Mouse (Mus musculus) midbrain, embryonic 12.5 days (tissue): ENCODE results near the gene Zfp217. TPM values are rescaled to one million over a fixed set of nuclear protein-coding genes. Genes with fewer than 3 reads are reported as not detected.

Experiments used
- ATAC-seq: fragments of 200-750 bp; cut with Nextera tagmentation; 2 replicates; pipeline ENCODE4 v1.8.0; 2017; ENCODE audit warnings: low read depth, moderate TSS enrichment, moderate library complexity; ENCODE audit not compliant: low FRiP score
- H3K27ac ChIP-seq: fragments of 300-500 bp; sonication (generic); replicated peaks from 2 replicates; pipeline ENCODE4 v1.5.1; 2016; ENCODE audit warnings: mild to moderate bottlenecking
- H3K27me3 ChIP-seq: fragments of 300-500 bp; sonication (generic); 2 replicates; pipeline ENCODE4 v1.6.1; 2016; ENCODE audit warnings: mild to moderate bottlenecking
- H3K36me3 ChIP-seq: fragments of 300-500 bp; sonication (generic); 2 replicates; pipeline ENCODE4 v1.6.1; 2016
- H3K4me1 ChIP-seq: fragments of 300-500 bp; sonication (generic); 2 replicates; pipeline ENCODE4 v1.6.1; 2016
- H3K4me2 ChIP-seq: fragments of 300-500 bp; sonication (generic); replicated peaks from 2 replicates; pipeline ENCODE4 v1.6.1; 2016; ENCODE audit warnings: mild to moderate bottlenecking, moderate library complexity
- H3K4me3 ChIP-seq: fragments of 300-500 bp; sonication (generic); 2 replicates; pipeline ENCODE4 v1.5.1; 2016; ENCODE audit warnings: mild to moderate bottlenecking
- H3K9ac ChIP-seq: fragments of 300-500 bp; sonication (generic); replicated peaks from 2 replicates; pipeline ENCODE4 v1.6.1; 2016; ENCODE audit warnings: mild to moderate bottlenecking, moderate library complexity
- H3K9me3 ChIP-seq: fragments of 300-500 bp; sonication (generic); 2 replicates; pipeline ENCODE4 v1.6.1; 2016; ENCODE audit warnings: mild to moderate bottlenecking
- WGBS: fragments of 180-500 bp; shearing (Covaris S2); methylation state at CpG from one replicate; pipeline ENCODE4 v1.1.7; 2016; 5-methylcytosine and 5-hydroxymethylcytosine counted together
- polyA plus RNA-seq: library from polyadenylated mRNA; unstranded; fragments of >200 nt; fragmentation: Nextera tagmentation; extraction: Ambion mirVana; gene quantifications from 2 replicates; pipeline ENCODE4 v1.2.1, GENCODE M21; 2016

Gene Zfp217
- polyA plus RNA-seq, 1 experiment from 2014 or later: 3.0 TPM

GRCm38 (mm10) chr2:170157280-170158200 is 9.6 kb upstream of the Zfp217 start:
- no peak overlapping the region for H3K4me3 ChIP-seq
- WGBS: 50% methylated on average over 11 of the region's 11 CpGs

GRCm38 (mm10) chr2:170155089-170155740 is 7.3 kb upstream of the Zfp217 start:
- 0 out of 2 replicates have a peak, but pooled peaks have one; percentile 34 for ATAC-seq
- Histone ChIP-seq H3K27me3 (peaks cover 7% of the 10 kb centered on the region; the same call in 1 of the 2 replicates), H3K9ac (no peak overlapping the region), H3K27ac (no peak overlapping the region), H3K4me3 (peak overlapping the region; percentile 28), H3K4me1 (peaks cover 27% of the 10 kb centered on the region), H3K4me2 (peak overlapping the region; percentile 53), H3K9me3 (no peaks in the 10 kb centered on the region), H3K36me3 (no peaks in the 10 kb centered on the region)
- WGBS: 12% methylated on average over 18 of the region's 18 CpGs

More at GRCm38 (mm10) chr2:170157280-170158200, 9.6 kb upstream of the Zfp217 start:
- Histone ChIP-seq H3K36me3 (no peaks in the 10 kb centered on the region), H3K4me2 (no peak overlapping the region), H3K9me3 (no peaks in the 10 kb centered on the region), H3K4me1 (peaks cover 32% of the 10 kb centered on the region), H3K9ac (no peak overlapping the region), H3K27me3 (peaks cover 7% of the 10 kb centered on the region; the same call in 1 of the 2 replicates), H3K27ac (no peak overlapping the region)
- no peak for ATAC-seq

DNA sequence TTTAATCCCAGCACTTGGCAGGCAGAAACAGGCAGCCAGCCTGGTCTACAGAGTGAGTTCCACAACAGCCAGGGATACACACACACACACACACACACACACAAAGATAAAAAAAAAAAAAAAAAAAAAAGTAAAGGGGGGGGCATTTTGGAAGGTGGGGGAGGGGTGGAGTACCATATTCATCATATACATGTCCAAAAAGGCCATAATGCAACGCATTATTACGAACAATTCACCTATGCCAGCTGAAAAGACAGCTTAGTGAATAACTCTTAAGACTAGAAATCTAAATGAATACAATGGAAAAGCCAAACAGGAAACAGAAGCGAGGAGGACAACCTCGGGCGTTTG is 6.8 kb upstream of the Zfp217 start:
- Histone ChIP-seq H3K4me1 (peaks cover 22% of the 10 kb centered on the region), H3K4me2 (peak overlapping the region; percentile 53), H3K9me3 (no peaks in the 10 kb centered on the region), H3K36me3 (no peaks in the 10 kb centered on the region), H3K4me3 (peak overlapping the region; percentile 28), H3K27ac (no peak overlapping the region), H3K9ac (no peak overlapping the region), H3K27me3 (peaks cover 7% of the 10 kb centered on the region; the same call in 1 of the 2 replicates)
- 15% methylated on average over 5 of the region's 5 CpGs for WGBS
- ATAC-seq: no peak

DNA sequence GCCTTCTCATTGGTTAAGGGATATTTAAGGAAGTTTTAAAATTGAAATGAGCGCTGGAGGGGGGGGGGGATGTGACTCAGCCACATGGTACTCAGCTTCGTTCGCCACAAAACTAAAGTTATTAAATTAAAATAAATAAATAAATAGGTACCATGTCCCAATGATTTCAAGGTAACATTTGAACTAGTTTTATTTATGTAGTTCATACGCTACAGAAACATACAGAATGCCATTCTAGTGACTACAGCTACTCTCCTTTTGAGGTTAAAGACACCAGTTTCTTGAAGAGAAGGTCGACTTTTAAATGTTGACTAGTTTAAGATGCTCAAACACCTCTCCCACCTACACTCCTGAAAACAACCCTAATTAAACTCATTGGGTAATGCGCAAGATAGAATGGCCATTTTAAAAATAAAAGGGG is 6.4 kb upstream of the Zfp217 start:
- peaks cover 21% of the 10 kb centered on the region for H3K4me1 ChIP-seq
- H3K27me3 ChIP-seq: peaks cover 7% of the 10 kb centered on the region; the same call in 1 of the 2 replicates
- peak overlapping the region; percentile 53 for H3K4me2 ChIP-seq
- no peak overlapping the region for H3K9ac ChIP-seq
- H3K27ac ChIP-seq: no peak overlapping the region
- no peaks in the 10 kb centered on the region for H3K9me3 ChIP-seq
- 18% methylated on average over 6 of the region's 6 CpGs for WGBS
- no peaks in the 10 kb centered on the region for H3K36me3 ChIP-seq
- H3K4me3 ChIP-seq: 0 out of 2 replicates have a peak overlapping the region, but pooled peaks have one; percentile 28
- no peak for ATAC-seq

DNA sequence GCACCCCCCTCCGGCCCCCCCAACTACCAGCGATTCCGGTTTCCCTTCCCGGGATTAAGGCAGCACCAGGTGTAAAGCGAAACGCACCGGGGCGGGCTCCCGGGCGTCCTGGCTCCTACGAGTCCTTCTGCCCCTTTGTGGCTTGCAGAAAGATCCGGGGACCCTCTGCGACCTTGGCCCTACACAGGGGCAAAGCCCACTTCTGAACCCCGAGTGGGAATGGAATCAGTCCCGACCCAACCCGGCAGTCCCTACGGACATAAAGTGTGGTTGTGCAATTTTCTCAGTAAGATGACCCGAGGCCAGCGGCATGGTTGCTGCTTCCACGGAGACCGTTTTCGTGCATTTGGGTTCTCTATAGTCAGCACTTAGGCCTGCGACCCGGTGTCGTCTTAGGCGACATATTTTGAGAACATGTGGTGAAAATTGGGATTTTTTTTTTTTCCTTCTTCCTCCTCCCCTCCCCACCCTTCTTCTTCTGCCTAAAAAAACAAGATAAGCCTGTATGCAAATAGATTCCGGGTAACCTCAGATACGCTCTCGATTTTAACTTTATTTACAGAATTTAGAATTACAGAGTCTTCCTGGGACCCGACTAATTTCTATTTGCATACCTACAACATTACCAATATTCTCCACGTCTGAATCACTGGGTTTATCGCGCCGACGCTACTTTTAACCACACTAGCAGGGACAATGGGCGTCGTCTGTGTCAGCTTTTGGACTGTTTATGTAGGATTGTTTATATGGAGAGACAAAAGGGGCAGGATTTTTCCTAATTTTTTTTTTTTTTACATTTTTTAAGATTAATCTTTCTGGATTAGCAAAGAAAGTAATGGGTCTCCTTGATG is 5.7 kb upstream of the Zfp217 start:
- peak; percentile 49; the same call in 1 of the 2 replicates for ATAC-seq
- Histone ChIP-seq H3K27ac (no peak overlapping the region), H3K4me1 (peaks cover 21% of the 10 kb centered on the region), H3K4me2 (peak overlapping the region; percentile 53), H3K9me3 (no peaks in the 10 kb centered on the region), H3K27me3 (peaks cover 7% of the 10 kb centered on the region; the same call in 1 of the 2 replicates), H3K9ac (no peak overlapping the region), H3K4me3 (peak overlapping the region; percentile 31), H3K36me3 (no peaks in the 10 kb centered on the region)
- WGBS: 1% methylated on average over 37 of the region's 37 CpGs

GRCm38 (mm10) chr2:170152856-170153255 is 5.0 kb upstream of the Zfp217 start:
- Histone ChIP-seq H3K9ac (no peak overlapping the region), H3K27ac (no peak overlapping the region), H3K36me3 (no peaks in the 10 kb centered on the region), H3K4me2 (peak overlapping the region; percentile 53), H3K4me1 (peaks cover 19% of the 10 kb centered on the region), H3K4me3 (no peak overlapping the region), H3K27me3 (peaks cover 7% of the 10 kb centered on the region; the same call in 1 of the 2 replicates), H3K9me3 (no peaks in the 10 kb centered on the region)
- ATAC-seq: no peak
- 24% methylated on average over 7 of the region's 7 CpGs for WGBS

DNA sequence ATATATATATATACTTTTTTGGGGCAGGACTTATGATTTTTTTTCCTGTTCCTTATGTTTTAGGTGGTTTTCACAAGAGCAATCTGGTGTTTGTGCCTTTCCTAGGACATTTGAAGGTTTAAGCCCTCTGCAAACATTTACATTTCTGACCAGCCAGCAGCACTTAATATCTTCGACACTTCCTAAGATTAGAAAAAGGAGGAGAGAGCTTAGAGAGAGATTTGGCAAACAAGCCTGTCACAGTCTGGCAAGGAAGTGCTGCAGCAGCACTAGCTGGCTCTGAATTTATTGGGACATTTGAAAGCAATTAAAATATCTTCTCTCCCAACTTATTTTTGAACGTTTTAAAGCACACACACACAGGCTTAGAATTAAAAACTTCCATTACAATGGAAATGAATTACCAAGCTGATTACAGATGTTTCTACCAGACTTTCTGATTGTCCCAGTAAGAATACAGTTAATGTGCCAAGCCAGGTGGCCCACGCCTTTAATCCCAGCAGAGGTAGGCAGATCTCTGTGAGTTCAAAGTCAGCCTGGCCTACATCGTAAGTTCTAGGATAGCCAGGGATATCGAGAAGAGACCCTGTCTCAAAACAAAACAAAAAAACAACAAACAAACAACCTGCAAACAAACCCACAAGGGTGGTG is 4.3 kb upstream of the Zfp217 start:
- H3K4me1 ChIP-seq: peaks cover 19% of the 10 kb centered on the region
- ATAC-seq: no peak
- no peaks in the 10 kb centered on the region for H3K9me3 ChIP-seq
- WGBS: 68% methylated on average over 5 of the region's 5 CpGs
- H3K27ac ChIP-seq: no peak overlapping the region
- no peak overlapping the region for H3K4me2 ChIP-seq
- no peaks in the 10 kb centered on the region for H3K36me3 ChIP-seq
- no peak overlapping the region for H3K4me3 ChIP-seq
- no peak overlapping the region for H3K9ac ChIP-seq
- H3K27me3 ChIP-seq: peaks cover 7% of the 10 kb centered on the region; the same call in 1 of the 2 replicates

DNA sequence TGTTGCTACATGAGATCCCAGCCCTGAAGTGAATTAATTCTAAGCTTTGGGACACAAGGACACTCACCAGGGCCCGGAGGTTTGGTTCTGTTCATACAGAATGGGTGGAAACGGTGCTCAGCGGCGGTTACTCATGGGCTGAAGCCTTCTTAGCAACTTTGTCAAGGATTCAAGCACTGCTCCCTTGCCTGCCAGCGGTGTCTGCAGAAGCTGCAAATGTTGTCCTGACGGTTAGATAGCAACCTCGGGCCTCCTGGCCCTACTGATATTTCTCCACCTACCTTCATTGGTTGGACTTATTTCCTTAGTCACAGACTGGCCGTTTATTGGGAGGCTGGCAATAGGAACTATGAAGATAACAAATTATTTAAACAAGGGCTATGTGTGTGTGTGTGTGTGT is 3.6 kb upstream of the Zfp217 start:
- H3K4me2 ChIP-seq: no peak overlapping the region
- H3K9ac ChIP-seq: no peak overlapping the region
- H3K4me3 ChIP-seq: no peak overlapping the region
- peaks cover 19% of the 10 kb centered on the region for H3K4me1 ChIP-seq
- H3K9me3 ChIP-seq: no peaks in the 10 kb centered on the region
- 83% methylated on average over 8 of the region's 8 CpGs for WGBS
- H3K36me3 ChIP-seq: no peaks in the 10 kb centered on the region
- H3K27me3 ChIP-seq: peaks cover 7% of the 10 kb centered on the region; the same call in 1 of the 2 replicates
- no peak overlapping the region for H3K27ac ChIP-seq
- no peak for ATAC-seq

GRCm38 (mm10) chr2:170148828-170149227 is 925 bp upstream of the Zfp217 start:
- H3K4me3 ChIP-seq: no peak overlapping the region
- no peak overlapping the region for H3K9ac ChIP-seq
- H3K27me3 ChIP-seq: peaks cover 4% of the 10 kb centered on the region; the same call in 1 of the 2 replicates
- no peak overlapping the region for H3K4me2 ChIP-seq
- H3K27ac ChIP-seq: no peak overlapping the region
- no peak for ATAC-seq
- 79% methylated on average over 7 of the region's 7 CpGs for WGBS
- no peaks in the 10 kb centered on the region for H3K9me3 ChIP-seq
- no peaks in the 10 kb centered on the region for H3K36me3 ChIP-seq
- peaks cover 11% of the 10 kb centered on the region for H3K4me1 ChIP-seq

DNA sequence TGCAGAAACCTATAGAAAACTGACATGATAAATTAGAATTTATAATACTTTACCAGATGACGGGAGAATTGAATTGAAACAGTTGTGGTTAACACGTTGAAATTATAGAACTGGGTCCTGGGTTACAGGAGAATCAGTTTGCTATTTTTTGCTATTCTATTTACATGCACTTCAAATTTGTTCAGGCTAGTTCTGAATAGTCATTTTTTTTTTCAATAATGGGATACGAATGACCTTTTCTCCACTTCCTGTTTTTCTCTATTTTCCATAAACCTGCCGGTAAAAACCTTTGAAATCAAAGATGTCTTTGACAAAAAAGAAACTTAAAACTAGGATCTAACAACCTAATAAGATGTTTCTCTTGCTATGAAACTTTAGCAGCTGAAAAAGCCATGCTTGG is 733 bp downstream of the Zfp217 start:
- H3K4me1 ChIP-seq: no peaks in the 10 kb centered on the region
- H3K4me2 ChIP-seq: no peak overlapping the region
- H3K9ac ChIP-seq: no peak overlapping the region
- no peaks in the 10 kb centered on the region for H3K9me3 ChIP-seq
- H3K27me3 ChIP-seq: no peaks in the 10 kb centered on the region
- H3K27ac ChIP-seq: no peak overlapping the region
- WGBS: 90% methylated on average over 4 of the region's 4 CpGs
- no peak overlapping the region for H3K4me3 ChIP-seq
- H3K36me3 ChIP-seq: no peaks in the 10 kb centered on the region
- ATAC-seq: no peak

- Histone ChIP-seq H3K27me3 (no peaks in the 10 kb centered on the region), H3K4me2 (no peak overlapping the region), H3K27ac (no peak overlapping the region), H3K9ac (no peak overlapping the region), H3K4me3 (no peak overlapping the region), H3K4me1 (no peaks in the 10 kb centered on the region), H3K36me3 (no peaks in the 10 kb centered on the region), H3K9me3 (no peaks in the 10 kb centered on the region)
- 87% methylated on average over 10 of the region's 10 CpGs for WGBS
- no peak for ATAC-seq
Observed at GRCm38 (mm10) chr2:170144343-170144742, 3.6 kb downstream of the Zfp217 start.
